Mouse (Mus musculus): Measurements from ENCODE around the gene Inpp5a.

The Inpp5a gene

GRCm38 (mm10) chr7:139580851-139581775 lies 192.2 kb downstream of the Inpp5a start:
- no peak for DNase-seq (ENCODE audit: inconsistent ontology term)

- DNase-seq (ENCODE audit: inconsistent ontology term), result peak; percentile 29
These were observed 193.1 kb downstream of the Inpp5a start for GRCm38 (mm10) chr7:139581801-139582571.

GRCm38 (mm10) chr7:139582595-139582994 lies 193.7 kb downstream of the Inpp5a start, which contains the start of gene Nkx6-2:
TSS of gene Nkx6-2 (minus strand) at chr7:139582797.
- DNase-seq (ENCODE audit: inconsistent ontology term), result peak; percentile 62

- DNase-seq (ENCODE audit: inconsistent ontology term), result no peak
These were observed 194.3 kb downstream of the Inpp5a start for GRCm38 (mm10) chr7:139583094-139583737.

GRCm38 (mm10) chr7:139584221-139585175 lies 195.6 kb downstream of the Inpp5a start:
- DNase-seq (ENCODE audit: inconsistent ontology term), result peak; percentile 35

DNA sequence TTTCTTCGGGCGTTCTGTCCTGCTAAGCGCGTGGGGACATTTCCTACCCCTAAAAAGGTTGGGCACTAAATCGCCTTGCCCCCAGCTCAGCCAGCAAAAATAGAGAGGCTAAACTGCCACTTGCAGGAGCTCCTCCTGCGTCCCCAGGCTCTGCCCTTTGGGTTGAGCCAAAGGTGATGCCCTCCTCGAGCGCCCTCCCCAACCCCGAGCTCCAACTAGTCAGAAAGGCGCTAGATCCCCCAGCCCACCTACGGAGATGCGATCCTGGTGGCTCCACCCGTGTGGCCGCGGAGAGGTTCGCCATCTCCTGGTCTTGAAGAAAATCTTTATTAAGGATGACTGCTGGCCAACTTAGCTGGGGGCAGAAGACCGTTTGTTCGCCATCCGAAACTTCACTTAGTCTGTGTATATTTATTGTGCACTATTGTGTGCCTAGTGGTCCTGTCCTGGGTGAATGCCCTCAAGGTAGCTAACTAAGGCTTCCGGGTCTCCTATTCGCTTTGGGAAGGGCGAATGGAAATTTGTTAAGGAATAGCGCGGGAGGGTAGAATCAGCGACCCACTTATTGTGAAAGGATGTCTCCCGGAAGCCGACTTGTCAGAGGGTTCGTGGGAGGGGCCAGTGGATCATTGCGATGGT lies 196.4 kb downstream of the Inpp5a start:
- DNase-seq (ENCODE audit: inconsistent ontology term), result no peak

DNA sequence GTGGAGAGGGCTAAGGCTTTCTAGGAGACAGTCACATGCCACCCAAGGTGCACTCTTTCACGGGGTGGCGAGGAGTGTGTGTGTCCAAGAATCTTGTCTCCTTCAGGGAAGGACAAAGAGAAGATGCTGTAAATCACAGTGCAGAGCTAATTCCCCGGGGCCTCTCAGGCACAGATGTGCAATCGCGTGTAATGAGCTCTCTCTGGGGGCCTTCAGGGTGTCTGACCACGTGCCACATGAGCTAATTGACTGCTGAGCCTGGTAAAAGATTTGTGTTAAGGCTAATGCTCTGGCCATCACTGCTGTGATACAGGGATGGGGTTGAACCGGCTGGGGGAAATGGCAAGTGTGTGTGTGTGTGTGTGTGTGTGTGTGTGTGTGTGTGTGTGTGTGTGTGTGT lies 199.0 kb downstream of the Inpp5a start:
- no peak for DNase-seq (ENCODE audit: inconsistent ontology term)

DNA sequence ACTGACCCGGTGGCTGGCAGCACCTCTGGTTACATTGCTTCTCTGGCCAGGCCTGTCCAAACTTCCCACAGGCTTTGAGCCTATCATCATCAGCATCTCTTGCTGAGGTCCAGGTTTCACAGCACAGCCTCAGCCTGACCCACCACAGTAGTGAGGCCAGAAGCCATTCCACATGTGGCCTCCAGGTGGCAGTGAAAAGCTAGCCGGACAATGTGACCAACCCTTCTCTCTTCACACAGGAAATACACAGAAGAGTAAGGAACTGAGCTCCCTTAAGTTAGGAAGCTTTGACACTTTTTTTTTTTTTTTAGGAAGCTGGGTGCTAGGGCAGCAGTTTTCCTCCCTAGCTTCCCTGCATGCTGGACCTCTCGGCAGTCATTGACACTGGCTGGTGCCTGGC lies 201.4 kb downstream of the Inpp5a start:
- DNase-seq (ENCODE audit: inconsistent ontology term), result no peak

- no peak for DNase-seq (ENCODE audit: inconsistent ontology term)
These were observed 202.4 kb downstream of the Inpp5a start for GRCm38 (mm10) chr7:139591311-139591710.

GRCm38 (mm10) chr7:139595311-139595710 lies 206.4 kb downstream of the Inpp5a start:
- DNase-seq (ENCODE audit: inconsistent ontology term), result no peak

GRCm38 (mm10) chr7:139595862-139596261 lies 207.0 kb downstream of the Inpp5a start:
- DNase-seq (ENCODE audit: inconsistent ontology term), result no peak

GRCm38 (mm10) chr7:139610328-139610727 lies 221.4 kb downstream of the Inpp5a start:
- DNase-seq (ENCODE audit: inconsistent ontology term), result no peak

- DNase-seq (ENCODE audit: inconsistent ontology term), result peak; percentile 97
These were observed 227.2 kb downstream of the Inpp5a start for GRCm38 (mm10) chr7:139615767-139616766.

DNA sequence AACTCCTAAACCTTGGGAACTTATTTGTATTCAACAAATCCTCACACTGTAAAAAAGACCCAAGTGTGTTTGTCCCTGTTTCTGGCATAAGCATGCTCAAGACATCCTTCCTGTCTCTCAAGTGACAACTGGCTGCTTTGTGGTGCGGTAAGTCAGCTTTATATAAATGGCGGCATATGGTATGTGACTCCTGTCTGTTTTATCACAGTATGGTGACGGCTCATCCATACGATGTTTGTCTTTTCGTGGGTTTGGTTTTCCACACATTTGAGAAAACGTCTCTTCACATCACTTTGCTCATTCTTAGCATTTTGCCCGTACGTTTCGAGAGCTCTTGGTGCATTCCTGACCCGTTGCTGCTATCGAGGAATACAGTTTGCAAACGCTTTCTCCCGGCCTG lies 233.7 kb downstream of the Inpp5a start:
- no peak for DNase-seq (ENCODE audit: inconsistent ontology term)

GRCm38 (mm10) chr7:139625156-139625555 lies 236.2 kb downstream of the Inpp5a start:
- DNase-seq (ENCODE audit: inconsistent ontology term), result no peak

Measured in Muller cell, postnatal 12 days (primary cell).